Mouse (Mus musculus) lung, postnatal 0 days (tissue): ENCODE results near the gene Sptlc2.

Source experiments
- CTCF ChIP-seq: IDR thresholded peaks from 2 replicates; pipeline ENCODE4 v1.5.1; 2016; ENCODE audit warnings: antibody characterized with exemption, mild to moderate bottlenecking
- EP300 ChIP-seq: IDR thresholded peaks from 2 replicates; pipeline ENCODE4 v1.6.1; 2016; ENCODE audit warnings: antibody characterized with exemption, mild to moderate bottlenecking, control low read depth

DNA sequence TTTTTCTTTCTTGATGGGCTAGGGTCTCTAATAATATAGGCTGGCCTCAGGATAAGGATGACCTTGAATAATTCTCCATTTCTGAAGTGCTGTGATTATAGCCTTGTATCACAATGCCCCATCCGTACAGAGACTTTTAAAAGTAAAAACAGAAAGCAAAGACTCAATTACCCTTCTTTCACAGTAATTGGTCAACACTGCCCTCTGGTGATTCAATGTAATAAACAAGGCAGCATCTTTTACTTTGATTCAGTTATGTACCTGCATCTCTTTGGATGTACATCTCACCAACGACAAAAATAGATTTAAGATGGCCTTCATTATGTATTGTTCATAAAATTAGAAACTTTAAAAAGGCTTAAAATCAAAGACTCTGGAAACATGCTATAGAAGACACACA is 53.3 kb downstream of the Sptlc2 start:
- TF ChIP-seq CTCF (peak; percentile 65), EP300 (no peak)
